Mouse (Mus musculus) embryo, embryonic 11.5 days (tissue): ENCODE results near the gene Gm20388.

ENCODE experiments used
- DNase-seq: peaks from one replicate; pipeline ENCODE4 v3.0.0-alpha.2; 2012; ENCODE audit warnings: low read depth, low spot score

Gene Gm20388

DNA sequence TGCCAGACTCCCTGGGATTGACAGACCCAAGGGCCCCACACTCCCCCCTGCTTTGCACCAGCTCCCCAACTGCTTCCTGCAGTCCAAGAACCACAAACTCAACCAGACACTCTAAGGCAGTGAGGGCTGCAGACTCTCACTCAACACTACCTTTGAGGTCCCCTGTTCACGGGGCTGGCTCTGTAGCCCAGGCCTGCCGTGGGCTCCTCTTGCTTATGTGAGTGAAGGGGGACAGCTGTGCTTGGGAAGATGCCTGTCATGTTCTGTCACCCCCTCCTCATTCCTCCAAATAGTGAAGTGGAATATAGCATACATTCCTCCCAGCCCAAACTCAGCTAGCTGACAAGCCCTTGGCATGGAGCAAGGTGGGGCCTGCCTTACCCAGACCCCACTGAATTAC lies 3971.8 kb downstream of the Gm20388 start:
- no peak for DNase-seq

- DNase-seq = no peak
Observed at GRCm38 (mm10) chr8:123883094-123883493, 3972.5 kb downstream of the Gm20388 start.

GRCm38 (mm10) chr8:123884721-123885565 lies 3974.3 kb downstream of the Gm20388 start:
- DNase-seq = no peak

DNA sequence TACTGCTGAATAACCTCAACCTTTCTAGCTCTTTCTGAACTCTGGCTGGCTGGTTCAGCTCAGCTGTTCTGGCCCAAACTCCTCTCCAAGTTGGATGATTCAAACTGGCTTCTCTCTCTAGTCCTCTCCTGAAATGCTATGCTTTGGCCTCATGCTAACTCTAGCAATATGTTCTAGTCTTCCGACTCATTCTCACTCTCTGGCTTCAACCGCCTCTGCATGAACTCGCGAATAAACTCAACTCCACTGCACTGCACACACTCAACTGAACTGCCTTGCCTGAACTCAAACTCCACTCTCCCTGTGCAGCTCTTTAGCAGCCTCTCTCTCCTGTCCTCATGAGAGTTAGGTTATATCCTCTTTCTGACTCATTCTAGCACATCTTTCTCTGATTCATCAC lies 3976.5 kb downstream of the Gm20388 start:
- DNase-seq = no peak

DNA sequence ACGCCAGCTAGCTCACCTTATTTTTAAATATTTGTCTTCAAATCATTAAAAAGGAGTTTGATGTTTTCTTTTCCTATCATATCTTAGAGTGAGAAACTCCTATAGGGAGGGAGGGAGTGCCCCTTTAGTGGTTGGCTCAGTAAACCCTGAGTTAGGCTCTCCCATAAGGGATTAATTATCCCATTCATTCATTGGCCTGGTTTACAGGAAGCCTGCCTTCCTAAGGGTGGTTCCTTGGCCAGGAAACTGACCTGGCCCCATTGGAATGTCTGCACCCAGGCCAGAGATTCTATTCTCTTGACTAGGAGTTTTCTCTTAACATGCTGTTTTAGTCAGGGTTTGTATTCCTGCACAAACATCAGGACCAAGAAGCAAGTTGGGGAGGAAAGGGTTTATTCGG lies 3977.3 kb downstream of the Gm20388 start:
- no peak for DNase-seq

GRCm38 (mm10) chr8:123889797-123890196 lies 3979.2 kb downstream of the Gm20388 start:
- DNase-seq = no peak

GRCm38 (mm10) chr8:123891271-123891670 lies 3980.6 kb downstream of the Gm20388 start:
- peak; percentile 51 for DNase-seq

DNA sequence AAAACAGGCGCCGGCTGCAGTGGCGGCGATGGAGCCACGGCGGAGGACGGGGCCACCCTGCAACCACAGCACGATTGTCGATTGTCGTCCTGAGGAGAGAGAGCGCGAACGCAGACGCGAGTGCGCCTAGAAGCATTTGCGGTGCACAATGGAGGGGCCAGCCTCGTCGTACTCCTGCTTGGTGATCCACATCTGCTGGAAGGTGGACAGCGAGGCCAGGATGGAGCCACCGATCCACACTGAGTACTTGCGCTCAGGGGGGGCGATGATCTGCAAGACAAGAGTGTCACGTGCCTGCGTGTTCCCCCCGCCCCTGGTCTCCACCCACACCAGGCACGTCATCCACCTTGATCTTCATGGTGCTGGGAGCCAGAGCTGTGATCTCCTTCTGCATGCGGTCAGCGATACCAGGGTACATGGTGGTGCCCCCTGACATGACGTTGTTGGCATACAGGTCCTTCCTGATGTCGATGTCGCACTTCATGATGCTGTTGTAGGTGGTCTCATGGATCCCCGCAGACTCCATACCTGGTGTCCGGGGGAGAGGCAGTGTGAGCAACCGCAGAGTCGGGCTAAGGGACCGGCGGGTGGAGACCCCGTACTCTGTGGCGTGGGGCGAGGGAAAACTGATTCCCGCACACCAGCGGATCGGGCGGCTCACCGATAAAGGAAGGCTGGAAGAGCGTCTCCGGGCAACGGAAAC lies 3981.4 kb downstream of the Gm20388 start:
- DNase-seq = no peak

DNA sequence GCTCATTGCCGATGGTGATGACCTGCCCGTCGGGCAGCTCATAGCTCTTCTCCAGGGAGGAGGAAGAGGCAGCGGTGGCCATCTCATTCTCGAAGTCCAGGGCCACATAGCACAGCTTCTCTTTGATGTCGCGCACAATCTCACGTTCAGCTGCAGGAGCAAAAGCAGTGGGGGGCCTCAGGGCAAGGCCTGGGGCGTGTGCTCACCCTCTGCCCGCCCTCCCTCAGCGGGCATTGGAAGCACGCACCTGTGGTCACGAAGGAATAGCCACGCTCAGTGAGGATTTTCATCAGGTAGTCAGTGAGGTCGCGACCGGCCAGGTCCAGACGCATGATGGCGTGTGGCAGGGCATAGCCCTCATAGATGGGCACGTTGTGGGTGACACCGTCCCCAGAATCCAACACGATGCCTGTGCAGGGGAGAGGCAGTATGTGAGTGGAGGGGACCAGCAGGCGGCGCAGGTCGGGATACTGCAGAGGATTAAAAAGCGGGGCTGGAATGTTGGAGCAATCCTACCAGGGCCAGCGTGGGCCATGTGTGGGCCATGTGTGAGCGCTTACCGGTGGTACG lies 3982.0 kb downstream of the Gm20388 start:
- DNase-seq = no peak

DNA sequence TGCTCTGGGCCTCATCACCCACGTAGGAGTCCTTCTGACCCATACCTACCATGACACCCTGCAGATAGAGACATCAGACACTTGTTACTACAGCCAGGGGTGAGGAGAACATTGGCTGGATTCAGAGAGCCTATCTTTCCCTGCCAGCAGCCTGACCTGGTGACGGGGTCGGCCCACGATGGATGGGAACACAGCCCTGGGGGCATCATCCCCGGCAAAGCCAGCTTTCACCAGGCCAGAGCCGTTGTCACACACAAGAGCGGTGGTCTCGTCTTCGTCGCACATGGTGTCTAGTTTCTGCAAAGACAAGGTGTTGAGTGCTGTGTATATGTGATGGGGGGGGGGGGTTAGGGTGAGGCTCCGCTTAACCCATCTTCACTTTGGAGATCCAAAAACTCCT lies 3982.8 kb downstream of the Gm20388 start:
- no peak for DNase-seq

DNA sequence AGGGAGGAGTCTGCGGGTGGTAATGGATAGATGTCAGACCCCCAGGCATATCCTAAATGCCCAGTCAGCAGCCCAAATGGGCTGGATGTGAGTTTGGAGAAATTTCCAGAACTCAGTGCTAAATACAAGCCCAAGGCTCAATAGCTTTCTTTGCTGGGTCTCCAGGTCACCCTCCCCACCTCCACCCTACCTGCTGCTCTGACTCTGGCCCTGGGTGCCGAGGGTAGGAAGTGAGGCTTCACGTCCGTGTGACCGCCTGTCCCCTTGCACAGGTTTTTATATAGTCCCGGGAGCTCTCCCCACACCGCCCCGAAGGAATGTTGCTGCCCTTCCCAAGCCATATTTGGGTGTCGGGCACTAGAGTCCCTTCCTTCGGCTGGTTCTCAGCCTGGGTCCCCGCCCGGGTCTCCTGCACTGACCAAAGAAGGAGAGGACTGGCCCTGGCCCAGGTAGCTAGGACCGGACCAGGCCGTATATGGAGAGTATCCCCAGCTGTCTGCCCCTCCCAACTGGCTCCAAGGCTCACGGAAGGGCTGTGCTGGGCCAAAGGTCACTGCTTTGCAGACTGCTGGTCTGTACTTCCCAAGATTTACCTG lies 3984.0 kb downstream of the Gm20388 start, which contains the start of gene Acta1:
Gene Acta1, minus strand, starts transcription at position 250 of the 596 bp plus-strand sequence.
- no peak for DNase-seq

GRCm38 (mm10) chr8:123895230-123895629 lies 3984.6 kb downstream of the Gm20388 start:
- no peak for DNase-seq

GRCm38 (mm10) chr8:123895680-123896365 lies 3985.2 kb downstream of the Gm20388 start:
- no peak for DNase-seq

DNA sequence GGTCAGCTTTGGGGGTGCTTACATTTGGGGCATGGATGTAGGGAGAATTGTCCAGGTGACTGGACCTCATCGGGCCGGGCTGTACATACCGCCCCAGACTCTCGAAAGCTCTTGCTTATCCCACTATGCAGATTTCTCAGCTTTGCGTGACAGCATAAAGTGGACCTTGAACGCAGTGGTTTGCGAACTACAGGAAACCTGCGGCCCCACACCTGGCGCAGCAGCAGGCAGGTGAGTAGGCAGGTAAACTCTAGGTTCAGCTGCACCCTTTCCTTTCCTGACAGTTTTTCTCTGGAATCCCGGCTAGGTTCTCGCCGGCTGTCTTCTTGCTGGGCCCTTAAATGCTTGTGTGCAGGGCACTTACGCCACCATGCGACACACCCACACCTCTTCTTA lies 3985.7 kb downstream of the Gm20388 start:
- no peak for DNase-seq

DNA sequence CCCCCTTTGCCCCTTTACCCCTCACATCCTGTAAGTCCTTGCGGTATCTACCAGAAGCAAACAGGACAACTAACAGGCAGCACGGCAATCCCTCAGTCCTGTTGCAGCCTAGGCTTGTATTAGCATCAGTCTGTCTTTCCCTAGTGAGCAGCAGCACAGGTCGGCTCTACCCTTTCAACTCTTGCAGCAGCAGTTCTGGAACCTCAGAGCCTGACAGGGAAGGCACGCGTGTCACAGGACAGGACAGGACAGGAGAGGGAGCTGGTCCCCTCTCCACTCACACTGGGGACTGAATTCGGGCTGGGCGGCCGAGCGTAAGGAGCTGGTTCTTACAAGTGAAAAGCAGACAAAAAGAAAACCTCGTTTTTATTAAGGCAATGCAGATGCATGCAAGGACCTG lies 3986.1 kb downstream of the Gm20388 start:
- no peak for DNase-seq

DNA sequence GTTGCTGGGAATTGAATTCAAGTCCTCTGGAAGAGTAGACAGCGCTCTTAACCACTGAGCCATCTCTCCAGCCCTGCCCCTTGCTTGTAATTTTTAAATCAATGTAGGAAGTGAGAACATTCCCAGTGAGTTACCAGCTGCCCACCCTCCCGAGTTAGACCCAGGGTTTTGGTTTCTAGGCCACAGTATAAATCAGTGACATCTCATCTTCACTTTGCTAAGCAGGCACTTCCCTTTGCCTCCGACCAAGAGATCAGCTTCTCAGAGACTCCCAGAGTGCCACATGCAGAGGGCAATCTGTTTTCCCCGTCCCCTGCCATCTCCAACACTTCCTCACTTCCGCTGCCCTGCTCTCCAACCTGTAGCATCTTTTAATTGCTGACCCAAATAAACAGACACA lies 3987.9 kb downstream of the Gm20388 start:
- no peak for DNase-seq

DNA sequence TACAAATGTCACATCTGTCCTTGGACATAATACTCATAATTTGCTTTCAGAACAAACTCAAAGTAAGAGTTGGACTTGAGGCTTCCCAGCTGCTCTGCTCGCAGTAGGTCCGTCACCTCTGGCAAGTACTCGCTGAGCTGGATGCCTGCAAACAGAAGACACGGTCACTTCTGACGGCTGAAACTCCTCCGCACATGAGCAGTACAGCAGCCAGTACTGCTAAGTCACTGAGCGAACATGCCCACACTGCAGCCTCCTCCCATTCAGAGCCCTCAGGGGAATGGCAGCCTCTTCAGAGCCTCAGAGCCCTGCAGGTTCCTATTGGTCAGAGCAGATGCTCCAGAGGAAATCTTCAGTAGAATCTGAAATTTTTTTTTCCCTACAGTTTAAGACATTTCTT lies 3988.7 kb downstream of the Gm20388 start:
- no peak for DNase-seq

- no peak for DNase-seq
Observed at GRCm38 (mm10) chr8:123902653-123903052, 3992.0 kb downstream of the Gm20388 start.

DNA sequence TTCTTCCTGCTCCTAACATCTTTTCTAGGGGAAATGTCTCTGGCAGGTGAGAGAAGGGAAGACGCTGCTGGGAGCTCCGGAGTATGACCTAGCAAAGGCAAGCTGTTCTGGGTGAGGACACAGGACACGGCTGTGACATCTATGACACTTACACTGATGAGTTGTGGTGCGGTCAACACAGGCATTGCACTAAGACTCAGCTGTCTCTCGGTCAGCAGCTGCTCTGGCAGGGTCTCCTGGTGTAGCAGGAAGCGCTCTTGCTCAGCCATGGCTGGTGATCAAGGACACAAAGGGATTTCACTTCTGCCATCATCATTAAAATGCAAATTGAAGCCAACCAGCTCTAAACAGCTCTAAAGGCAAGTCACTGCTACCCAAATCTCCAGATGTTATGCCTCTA lies 3997.0 kb downstream of the Gm20388 start:
- no peak for DNase-seq

DNA sequence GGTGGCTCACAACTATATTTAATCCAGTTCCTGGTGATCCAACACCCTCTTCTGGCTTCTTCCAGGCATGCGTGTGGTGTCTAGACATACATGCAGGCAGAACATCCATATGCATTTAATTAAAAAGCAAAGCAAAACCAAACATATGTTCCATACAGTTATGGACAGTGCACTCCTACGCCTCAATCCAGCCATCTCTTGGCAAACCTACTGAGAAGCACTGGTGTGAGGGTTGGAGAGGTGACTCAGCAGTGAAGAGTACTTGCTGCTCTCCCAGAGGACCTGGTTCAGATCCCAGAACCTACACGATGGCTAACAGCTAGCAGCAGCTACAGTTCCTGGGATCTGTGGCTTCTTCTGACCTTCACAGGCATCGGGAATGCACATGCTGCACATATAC lies 4001.6 kb downstream of the Gm20388 start:
- no peak for DNase-seq

DNA sequence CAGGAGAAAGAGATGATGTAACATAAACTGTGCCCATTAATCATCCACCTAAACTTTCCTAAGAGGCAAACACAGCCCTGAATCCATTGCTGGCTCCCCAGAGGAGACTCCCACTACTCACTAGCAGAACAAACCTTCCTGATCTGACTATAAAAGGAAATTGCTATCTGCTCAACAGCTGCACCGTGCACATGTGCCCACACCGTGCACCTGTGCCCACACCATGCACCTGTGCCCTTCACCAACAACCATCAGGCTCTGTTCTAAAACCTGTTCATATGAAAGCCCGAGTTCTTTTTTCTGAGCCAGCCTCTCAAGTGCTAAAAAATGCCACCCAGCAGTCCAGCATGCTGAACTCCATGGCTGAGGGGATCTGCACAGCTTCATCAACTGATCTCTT lies 4004.0 kb downstream of the Gm20388 start:
- no peak for DNase-seq

DNA sequence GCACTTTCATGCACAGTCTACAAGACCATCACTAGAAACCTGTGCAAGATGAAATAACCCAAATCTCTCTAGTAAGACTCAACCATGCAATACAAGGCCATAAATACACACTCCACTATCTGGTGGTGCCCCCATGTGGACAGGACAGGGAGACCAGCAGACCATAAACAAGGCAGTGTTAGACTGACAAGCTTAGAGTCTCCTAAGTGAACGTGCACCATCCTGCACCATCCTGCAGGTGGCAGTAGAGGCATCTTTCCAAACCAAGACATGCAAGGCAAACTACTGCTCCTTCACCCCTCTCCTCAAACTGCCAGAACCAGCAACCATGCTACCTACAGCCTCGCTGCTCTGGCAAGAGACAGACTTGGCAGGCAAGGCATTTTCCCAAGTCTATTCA lies 4014.1 kb downstream of the Gm20388 start:
- peak; percentile 80 for DNase-seq
